Mouse (Mus musculus) forebrain, embryonic 15.5 days (tissue): ENCODE measurements at regions not wholly inside any gene's neighbourhood (a gene's known extent, or its start where the extent isn't known, plus 50 kb on each side); places are given as distances from the start of the nearest gene placed in this dataset.

Experiments used
- ATAC-seq: fragments of 200-750 bp; cut with Nextera tagmentation; replicated peaks from 2 replicates; pipeline ENCODE4 v1.8.0; 2017; ENCODE audit warnings: mild to moderate bottlenecking, moderate TSS enrichment, moderate library complexity
- H3K27ac ChIP-seq: fragments of 300-500 bp; sonication (generic); replicated peaks from 2 replicates; pipeline ENCODE4 v1.5.1; 2015; ENCODE audit warnings: mild to moderate bottlenecking, inconsistent platforms
- H3K27me3 ChIP-seq: fragments of 300-500 bp; sonication (generic); 2 replicates; pipeline ENCODE4 v1.6.1; 2015; ENCODE audit warnings: inconsistent platforms
- H3K36me3 ChIP-seq: fragments of 300-500 bp; sonication (generic); 2 replicates; pipeline ENCODE4 v1.6.1; 2015; ENCODE audit warnings: mild to moderate bottlenecking, inconsistent platforms
- H3K4me1 ChIP-seq: fragments of 300-500 bp; sonication (generic); 2 replicates; pipeline ENCODE4 v1.6.1; 2015; ENCODE audit warnings: inconsistent platforms
- H3K4me2 ChIP-seq: fragments of 300-500 bp; sonication (generic); replicated peaks from 2 replicates; pipeline ENCODE4 v1.6.1; 2015; ENCODE audit warnings: mild to moderate bottlenecking, inconsistent platforms
- H3K4me3 ChIP-seq: fragments of 300-500 bp; sonication (generic); 2 replicates; pipeline ENCODE4 v1.5.1; 2015; ENCODE audit warnings: mild to moderate bottlenecking, inconsistent platforms
- H3K9ac ChIP-seq: fragments of 300-500 bp; sonication (generic); replicated peaks from 2 replicates; pipeline ENCODE4 v1.6.1; 2015; ENCODE audit warnings: mild to moderate bottlenecking, inconsistent platforms
- H3K9me3 ChIP-seq: fragments of 300-500 bp; sonication (generic); 2 replicates; pipeline ENCODE4 v1.6.1; 2016; ENCODE audit warnings: inconsistent platforms
- WGBS: fragments of 180-500 bp; shearing (Covaris S2); methylation state at CpG from one replicate; pipeline ENCODE4 v1.1.7; 2015; ENCODE audit warnings: mixed read lengths; 5-methylcytosine and 5-hydroxymethylcytosine counted together

DNA sequence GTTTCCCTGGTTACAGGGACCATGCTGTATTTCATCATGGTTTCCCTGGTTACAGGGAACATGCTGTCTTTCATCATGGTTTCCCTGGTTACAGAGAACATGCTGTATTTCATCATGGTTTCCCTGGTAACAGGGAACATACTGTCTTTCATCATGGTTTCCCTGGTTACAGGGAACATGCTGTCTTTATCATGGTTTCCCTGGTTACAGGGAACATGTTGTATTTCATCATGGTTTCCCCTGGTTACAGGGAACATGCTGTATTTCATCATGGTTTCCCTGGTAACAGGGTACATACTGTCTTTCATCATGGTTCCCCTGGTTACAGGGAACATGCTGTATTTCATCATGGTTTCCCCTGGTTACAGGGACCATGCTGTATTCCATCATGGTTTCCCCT lies 1579.5 kb downstream of the 4930444P10Rik start:
- ATAC-seq, result no peak
- Histone ChIP-seq H3K27me3 (peaks cover 4% of the 10 kb centered on the region; the same call in 1 of the 2 replicates), H3K4me1 (peaks cover 5% of the 10 kb centered on the region; the same call in 1 of the 2 replicates), H3K4me3 (no peak overlapping the region), H3K9ac (no peak overlapping the region), H3K27ac (no peak overlapping the region), H3K36me3 (no peaks in the 10 kb centered on the region), H3K4me2 (no peak overlapping the region), H3K9me3 (no peaks in the 10 kb centered on the region)

- H3K9ac ChIP-seq, result no peak overlapping the region
- H3K4me1 ChIP-seq, result peaks cover 5% of the 10 kb centered on the region; the same call in 1 of the 2 replicates
- no peak overlapping the region for H3K27ac ChIP-seq
- no peak overlapping the region for H3K4me3 ChIP-seq
- ATAC-seq, result no peak
- no peaks in the 10 kb centered on the region for H3K9me3 ChIP-seq
- no peaks in the 10 kb centered on the region for H3K36me3 ChIP-seq
- no peak overlapping the region for H3K4me2 ChIP-seq
- peaks cover 12% of the 10 kb centered on the region for H3K27me3 ChIP-seq
- 44% methylated on average over 9 of the region's 9 CpGs for WGBS
Observed at GRCm38 (mm10) chr1:14512481-14513285, 1580.4 kb downstream of the 4930444P10Rik start.

- peak; percentile 62 for ATAC-seq
- Histone ChIP-seq H3K27me3 (peaks cover 51% of the 10 kb centered on the region), H3K36me3 (no peaks in the 10 kb centered on the region), H3K27ac (no peak overlapping the region), H3K4me3 (peak overlapping the region; percentile 42), H3K4me1 (peaks cover 27% of the 10 kb centered on the region), H3K9ac (peak overlapping the region; percentile 35), H3K4me2 (peak overlapping the region; percentile 79), H3K9me3 (no peaks in the 10 kb centered on the region)
- 8% methylated on average over 36 of the region's 36 CpGs for WGBS
Observed at GRCm38 (mm10) chr1:14506831-14507690, 1586.1 kb downstream of the 4930444P10Rik start.

GRCm38 (mm10) chr1:14506201-14506830 lies 1586.8 kb downstream of the 4930444P10Rik start:
- 1% methylated on average over 34 of the region's 34 CpGs for whole genome bisulfite sequencing
- ATAC-seq, result peak; percentile 86
- Histone ChIP-seq H3K36me3 (no peaks in the 10 kb centered on the region), H3K4me2 (peak overlapping the region; percentile 79), H3K9ac (peak overlapping the region; percentile 35), H3K27ac (no peak overlapping the region), H3K9me3 (no peaks in the 10 kb centered on the region), H3K27me3 (peaks cover 51% of the 10 kb centered on the region), H3K4me3 (peak overlapping the region; percentile 42), H3K4me1 (peaks cover 27% of the 10 kb centered on the region)

DNA sequence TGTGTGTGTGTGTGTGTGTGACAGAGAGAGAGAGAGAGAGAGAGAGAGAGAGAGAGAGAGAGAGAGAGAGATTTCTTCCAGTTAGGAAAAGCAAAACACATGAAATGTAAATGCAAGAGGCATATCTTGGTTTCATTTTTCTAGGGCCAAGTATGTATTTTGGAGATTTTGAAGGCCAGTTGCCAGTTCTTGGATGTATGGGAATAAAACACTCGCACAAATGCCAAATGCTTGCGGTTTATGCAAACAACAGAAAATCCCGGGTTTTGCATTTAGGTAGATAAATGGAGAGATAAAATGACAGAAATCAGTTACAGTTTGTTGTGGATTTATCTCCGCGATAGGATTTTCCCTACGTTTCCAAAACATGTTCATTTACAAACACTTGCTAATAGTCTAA lies 1587.4 kb downstream of the 4930444P10Rik start:
- H3K9me3 ChIP-seq, result no peaks in the 10 kb centered on the region
- peak overlapping the region; percentile 79 for H3K4me2 ChIP-seq
- peak overlapping the region; percentile 42 for H3K4me3 ChIP-seq
- peaks cover 51% of the 10 kb centered on the region for H3K27me3 ChIP-seq
- H3K27ac ChIP-seq, result no peak overlapping the region
- WGBS, result 9% methylated on average over 6 of the region's 6 CpGs
- H3K9ac ChIP-seq, result no peak overlapping the region
- H3K4me1 ChIP-seq, result peaks cover 27% of the 10 kb centered on the region
- H3K36me3 ChIP-seq, result no peaks in the 10 kb centered on the region
- ATAC-seq, result no peak

GRCm38 (mm10) chr1:14504767-14505343 lies 1588.3 kb downstream of the 4930444P10Rik start:
- 3% methylated on average over 12 of the region's 12 CpGs for WGBS
- H3K9me3 ChIP-seq, result no peaks in the 10 kb centered on the region
- H3K4me1 ChIP-seq, result peaks cover 27% of the 10 kb centered on the region
- H3K27ac ChIP-seq, result no peak overlapping the region
- H3K4me2 ChIP-seq, result no peak overlapping the region; the same call in 1 of the 2 replicates
- H3K27me3 ChIP-seq, result peaks cover 51% of the 10 kb centered on the region
- H3K36me3 ChIP-seq, result no peaks in the 10 kb centered on the region
- no peak overlapping the region for H3K4me3 ChIP-seq
- ATAC-seq, result no peak
- no peak overlapping the region for H3K9ac ChIP-seq

- Histone ChIP-seq H3K4me2 (0 out of 2 replicates have a peak overlapping the region, but pooled peaks have one; percentile 22), H3K27ac (no peak overlapping the region), H3K4me3 (no peak overlapping the region), H3K9me3 (no peaks in the 10 kb centered on the region), H3K4me1 (peaks cover 27% of the 10 kb centered on the region), H3K9ac (no peak overlapping the region), H3K27me3 (peaks cover 51% of the 10 kb centered on the region), H3K36me3 (no peaks in the 10 kb centered on the region)
- WGBS, result 6% methylated on average over 17 of the region's 17 CpGs
- no peak for ATAC-seq
Observed at GRCm38 (mm10) chr1:14503881-14504742, 1589.0 kb downstream of the 4930444P10Rik start.

DNA sequence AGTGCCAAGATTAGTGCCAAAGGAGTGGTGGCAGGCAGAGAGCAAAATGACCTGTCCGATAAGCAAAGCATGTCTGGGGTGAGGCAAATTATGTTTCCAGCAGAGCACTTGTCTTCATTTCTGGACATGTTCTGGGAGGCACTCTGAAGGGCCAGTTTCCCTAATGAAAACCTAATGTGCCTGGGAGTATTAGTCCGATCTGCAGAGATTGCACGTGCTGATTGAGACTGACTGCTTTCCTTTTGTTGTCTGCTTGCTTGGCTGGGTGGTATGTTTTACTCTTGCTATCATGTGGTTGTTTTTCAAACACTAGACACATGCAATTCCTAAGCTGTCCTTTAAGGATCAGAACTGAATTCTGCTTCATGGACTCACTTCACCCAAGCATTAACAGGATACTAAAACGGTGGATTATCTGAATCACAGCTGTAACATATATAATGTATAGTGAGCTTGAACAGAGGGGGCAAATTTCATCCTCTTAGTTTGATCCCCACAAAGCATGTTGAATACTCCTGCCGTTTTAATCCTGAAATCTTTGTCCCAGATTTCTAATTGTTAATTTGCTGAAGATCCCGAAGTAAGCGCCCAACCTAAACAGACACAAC lies 1589.8 kb downstream of the 4930444P10Rik start:
- no peak overlapping the region for H3K9ac ChIP-seq
- 19% methylated on average over 7 of the region's 7 CpGs for WGBS
- no peak overlapping the region for H3K4me3 ChIP-seq
- peaks cover 45% of the 10 kb centered on the region for H3K27me3 ChIP-seq
- peaks cover 27% of the 10 kb centered on the region for H3K4me1 ChIP-seq
- no peak for ATAC-seq
- H3K36me3 ChIP-seq, result no peaks in the 10 kb centered on the region
- no peak overlapping the region for H3K4me2 ChIP-seq
- no peaks in the 10 kb centered on the region for H3K9me3 ChIP-seq
- no peak overlapping the region for H3K27ac ChIP-seq

DNA sequence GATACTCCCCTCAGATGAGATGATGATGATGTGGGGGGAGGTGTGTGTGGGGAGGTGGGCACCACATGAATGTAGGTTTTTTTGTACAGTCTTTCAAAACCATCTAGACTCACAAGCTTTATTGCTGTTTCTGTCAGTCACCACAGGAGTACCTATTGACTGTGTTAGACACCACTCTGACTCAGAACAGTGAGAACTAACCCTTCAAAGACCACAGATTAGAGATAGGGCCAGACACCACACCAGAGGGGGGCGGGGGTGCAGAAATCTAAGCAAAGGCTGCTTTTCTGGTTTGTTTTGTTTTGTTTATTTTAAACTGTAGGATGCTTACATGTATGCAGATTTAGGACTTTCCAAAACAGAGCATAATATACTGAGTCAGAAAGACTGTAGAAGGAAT lies 1594.0 kb downstream of the 4930444P10Rik start:
- Histone ChIP-seq H3K9ac (no peak overlapping the region), H3K4me3 (no peak overlapping the region), H3K4me2 (no peak overlapping the region), H3K4me1 (peaks cover 3% of the 10 kb centered on the region; the same call in 1 of the 2 replicates), H3K36me3 (no peaks in the 10 kb centered on the region), H3K27ac (no peak overlapping the region), H3K27me3 (peaks cover 14% of the 10 kb centered on the region; the same call in 1 of the 2 replicates), H3K9me3 (no peaks in the 10 kb centered on the region)
- WGBS, result 84% methylated on average over 1 of the region's 1 CpGs
- no peak for ATAC-seq

DNA sequence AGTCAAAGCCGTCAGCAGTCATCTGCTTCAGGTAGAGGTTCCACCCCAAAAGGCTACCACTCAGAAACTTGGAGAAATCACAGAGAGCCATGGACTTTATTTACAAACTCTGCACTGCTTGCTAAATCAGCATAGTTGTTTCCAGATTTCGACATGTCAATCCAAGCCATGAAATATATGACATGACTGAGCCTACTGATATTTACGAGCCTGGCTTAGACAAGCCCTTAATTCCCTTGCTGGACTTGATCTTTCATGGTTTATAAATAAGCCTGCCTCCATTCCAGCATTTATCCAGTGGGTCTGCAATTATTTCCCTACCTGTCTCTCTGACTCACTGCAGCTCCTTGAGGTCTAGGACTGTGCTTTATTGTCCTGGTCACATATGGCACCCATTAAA lies 1603.1 kb downstream of the 4930444P10Rik start:
- Histone ChIP-seq H3K4me1 (no peaks in the 10 kb centered on the region), H3K27me3 (no peaks in the 10 kb centered on the region), H3K4me2 (no peak overlapping the region), H3K4me3 (no peak overlapping the region), H3K9ac (no peak overlapping the region), H3K9me3 (no peaks in the 10 kb centered on the region), H3K27ac (no peak overlapping the region), H3K36me3 (no peaks in the 10 kb centered on the region)
- ATAC-seq, result no peak
- WGBS, result 87% methylated on average over 3 of the region's 3 CpGs

GRCm38 (mm10) chr1:14487708-14488127 lies 1605.4 kb downstream of the 4930444P10Rik start:
- Histone ChIP-seq H3K4me2 (no peak overlapping the region), H3K27me3 (no peaks in the 10 kb centered on the region), H3K9ac (no peak overlapping the region), H3K4me1 (no peaks in the 10 kb centered on the region), H3K4me3 (no peak overlapping the region), H3K27ac (no peak overlapping the region), H3K9me3 (no peaks in the 10 kb centered on the region), H3K36me3 (no peaks in the 10 kb centered on the region)
- WGBS, result 69% methylated on average over 4 of the region's 4 CpGs
- ATAC-seq, result no peak
